Mouse (Mus musculus): ENCODE data around the gene Gxylt2. TPM values are rescaled to one million over a fixed set of nuclear protein-coding genes. Genes with fewer than 3 reads are reported as not detected.

Gxylt2 gene
- polyA plus RNA-seq, 1 experiment = 0.16 TPM

DNA sequence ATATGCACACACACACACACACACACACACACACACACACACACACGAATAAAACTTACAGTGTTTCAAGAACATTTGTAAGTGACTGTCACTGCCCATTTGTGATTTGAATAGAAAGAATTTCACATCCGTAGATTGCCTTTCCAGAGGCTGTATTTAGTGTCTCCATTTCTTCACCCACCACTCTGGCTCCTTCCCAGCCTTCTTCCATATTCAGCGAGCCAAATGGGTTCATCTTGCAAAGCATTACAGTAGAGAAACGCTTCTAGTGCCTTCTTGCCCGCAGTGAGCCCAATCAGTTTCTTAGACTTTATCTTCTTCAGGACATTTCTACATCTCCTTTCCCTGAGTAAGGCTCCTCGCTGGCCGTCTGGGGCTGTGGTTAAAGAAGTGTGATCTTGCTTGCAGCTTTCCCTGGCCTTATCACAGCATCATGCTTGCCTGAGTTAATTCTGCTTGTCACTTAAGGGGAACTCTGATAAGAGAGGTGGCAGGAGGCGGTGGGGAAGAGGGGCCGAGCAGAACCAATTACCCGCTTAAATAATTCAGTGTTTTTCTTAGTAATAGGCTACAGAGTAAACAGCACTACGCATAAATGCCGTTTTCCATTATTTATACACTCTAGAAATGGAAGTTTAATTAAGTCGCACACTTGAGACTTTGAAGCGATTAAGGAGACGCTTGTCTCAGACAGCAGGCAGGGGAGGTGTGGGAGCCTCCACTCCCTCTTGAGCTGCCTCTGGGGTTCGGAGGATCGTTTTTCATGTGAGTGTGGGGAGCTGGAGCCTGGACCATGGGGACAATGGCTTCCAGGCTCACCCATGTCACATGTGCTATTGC is 16.6 kb downstream of the Gxylt2 start:
- H3K4me3 ChIP-seq (ENCODE audit: extremely low read depth, insufficient read depth, insufficient read length) = no peak overlapping the region
- no peak for DNase-seq (ENCODE audit: low read depth in 1 of 2, low spot score in 2 of 2)
- 35% methylated on average over 17 of the region's 17 CpGs for WGBS
- no peaks in the 10 kb centered on the region; the same call in 1 of the 2 replicates for H3K27me3 ChIP-seq (ENCODE audit: control insufficient read depth, insufficient read depth, low read length)
- TF ChIP-seq POLR2A (IDR thresholded peaks at IDR 0.05; ENCODE audit: low read depth, low read length) (no peak), CTCF (IDR thresholded peaks at IDR 0.05; ENCODE audit: extremely low read depth, insufficient read depth, insufficient read length, insufficient replicate concordance) (no peak)
- H3K36me3 ChIP-seq (ENCODE audit: control insufficient read depth, insufficient read depth, low read length) = no peaks in the 10 kb centered on the region
- H3K27ac ChIP-seq (ENCODE audit: insufficient read depth, low read length) = no peak overlapping the region
- no peaks in the 10 kb centered on the region for H3K4me1 ChIP-seq (ENCODE audit: control insufficient read depth, insufficient read depth, insufficient read length)

DNA sequence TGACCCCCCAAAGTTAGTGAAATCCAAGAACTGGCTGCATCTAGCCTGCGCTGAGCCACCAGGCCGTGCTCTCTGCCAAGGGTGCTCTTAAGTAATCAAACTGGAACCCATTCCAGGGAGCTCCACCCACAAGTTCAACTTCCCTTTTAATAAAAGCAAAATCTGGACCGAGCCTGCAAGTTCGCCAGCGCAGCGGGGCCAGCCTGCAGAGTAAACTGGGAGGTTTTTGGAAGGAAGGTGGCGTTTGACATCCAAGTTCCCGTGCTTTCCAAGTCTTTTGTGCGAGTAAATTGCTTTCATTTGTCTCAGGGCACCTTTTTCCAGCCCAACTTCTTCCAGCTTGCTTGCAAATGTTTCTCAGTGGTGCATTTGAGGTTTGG is 27.5 kb downstream of the Gxylt2 start:
- DNase-seq (ENCODE audit: low read depth in 1 of 2, low spot score in 2 of 2) = no peak
- Histone ChIP-seq H3K4me3 (ENCODE audit: extremely low read depth, insufficient read depth, insufficient read length) (no peak overlapping the region), H3K36me3 (ENCODE audit: control insufficient read depth, insufficient read depth, low read length) (no peaks in the 10 kb centered on the region), H3K27me3 (ENCODE audit: control insufficient read depth, insufficient read depth, low read length) (no peaks in the 10 kb centered on the region), H3K27ac (ENCODE audit: insufficient read depth, low read length) (no peak overlapping the region), H3K4me1 (ENCODE audit: control insufficient read depth, insufficient read depth, insufficient read length) (no peaks in the 10 kb centered on the region)
- 57% methylated on average over 9 of the region's 9 CpGs for WGBS
- TF ChIP-seq CTCF (IDR thresholded peaks at IDR 0.05; ENCODE audit: extremely low read depth, insufficient read depth, insufficient read length, insufficient replicate concordance) = no peak
- TF ChIP-seq POLR2A (IDR thresholded peaks at IDR 0.05; ENCODE audit: low read depth, low read length) = no peak

DNA sequence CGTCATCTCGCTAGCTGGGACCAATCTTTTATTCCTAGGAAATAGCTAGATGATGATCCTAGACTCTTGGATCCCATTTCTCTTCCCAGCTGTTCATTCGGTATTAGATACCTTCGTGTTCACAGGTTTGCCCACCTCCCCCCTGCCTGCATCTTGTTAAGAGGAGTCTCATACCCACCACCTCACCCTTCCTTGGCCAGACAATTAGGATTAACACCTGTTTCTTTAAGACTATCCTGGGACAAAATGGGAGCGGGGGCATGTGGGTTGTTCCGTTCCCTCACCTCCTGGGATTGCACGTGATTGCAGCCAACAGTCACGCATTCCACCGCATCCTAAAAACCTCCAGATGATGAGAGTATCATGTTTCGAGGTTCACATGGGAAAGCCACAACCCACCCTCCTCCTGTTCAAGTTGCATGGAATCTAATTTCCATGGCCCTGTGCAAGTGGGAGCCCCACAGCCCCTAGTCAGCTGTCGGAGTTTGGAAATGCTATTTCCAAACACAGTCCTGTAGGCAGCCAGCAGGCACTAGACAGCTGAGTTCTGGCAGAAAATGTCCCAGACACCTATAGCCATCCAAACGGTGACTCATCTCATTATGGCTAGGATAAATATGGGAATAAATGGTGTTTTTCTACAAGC is 28.0 kb downstream of the Gxylt2 start:
- no peak overlapping the region for H3K27ac ChIP-seq (ENCODE audit: insufficient read depth, low read length)

DNA sequence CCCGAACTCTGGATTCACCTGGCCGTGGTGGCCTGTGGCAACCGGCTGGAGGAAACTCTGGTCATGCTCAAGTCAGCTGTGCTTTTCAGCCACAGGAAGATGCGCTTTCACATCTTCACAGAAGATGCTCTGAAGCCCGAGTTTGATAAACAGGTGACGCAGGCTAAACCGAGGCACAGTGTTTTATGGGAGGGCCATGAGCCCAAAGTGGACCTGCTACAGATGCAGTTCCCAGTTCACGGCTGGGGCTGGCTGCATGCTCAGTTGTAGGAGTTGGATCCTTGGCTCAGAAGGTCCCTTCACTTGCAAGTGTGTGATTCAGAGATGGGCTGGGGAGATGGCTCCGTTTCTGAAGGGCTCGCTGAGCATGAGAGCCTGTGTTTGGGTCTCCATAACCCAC is 28.7 kb downstream of the Gxylt2 start:
- Histone ChIP-seq H3K27me3 (ENCODE audit: control insufficient read depth, insufficient read depth, low read length) (no peaks in the 10 kb centered on the region), H3K4me1 (ENCODE audit: control insufficient read depth, insufficient read depth, insufficient read length) (no peaks in the 10 kb centered on the region), H3K36me3 (ENCODE audit: control insufficient read depth, insufficient read depth, low read length) (no peaks in the 10 kb centered on the region), H3K27ac (ENCODE audit: insufficient read depth, low read length) (no peak overlapping the region), H3K4me3 (ENCODE audit: extremely low read depth, insufficient read depth, insufficient read length) (no peak overlapping the region)
- no peak for DNase-seq (ENCODE audit: low read depth in 1 of 2, low spot score in 2 of 2)
- WGBS = 88% methylated on average over 10 of the region's 10 CpGs
- TF ChIP-seq POLR2A (IDR thresholded peaks at IDR 0.05; ENCODE audit: low read depth, low read length) = no peak
- TF ChIP-seq CTCF (IDR thresholded peaks at IDR 0.05; ENCODE audit: extremely low read depth, insufficient read depth, insufficient read length, insufficient replicate concordance) = no peak

More for the DNA sequence above, 28.0 kb downstream of the Gxylt2 start:
- TF ChIP-seq CTCF (IDR thresholded peaks at IDR 0.05; ENCODE audit: extremely low read depth, insufficient read depth, insufficient read length, insufficient replicate concordance) = no peak
- no peak for TF ChIP-seq POLR2A (IDR thresholded peaks at IDR 0.05; ENCODE audit: low read depth, low read length)
- 87% methylated on average over 12 of the region's 12 CpGs for WGBS
- no peak for DNase-seq (ENCODE audit: low read depth in 1 of 2, low spot score in 2 of 2)
- Histone ChIP-seq H3K36me3 (ENCODE audit: control insufficient read depth, insufficient read depth, low read length) (no peaks in the 10 kb centered on the region), H3K4me3 (ENCODE audit: extremely low read depth, insufficient read depth, insufficient read length) (no peak overlapping the region), H3K4me1 (ENCODE audit: control insufficient read depth, insufficient read depth, insufficient read length) (no peaks in the 10 kb centered on the region), H3K27me3 (ENCODE audit: control insufficient read depth, insufficient read depth, low read length) (no peaks in the 10 kb centered on the region)

DNA sequence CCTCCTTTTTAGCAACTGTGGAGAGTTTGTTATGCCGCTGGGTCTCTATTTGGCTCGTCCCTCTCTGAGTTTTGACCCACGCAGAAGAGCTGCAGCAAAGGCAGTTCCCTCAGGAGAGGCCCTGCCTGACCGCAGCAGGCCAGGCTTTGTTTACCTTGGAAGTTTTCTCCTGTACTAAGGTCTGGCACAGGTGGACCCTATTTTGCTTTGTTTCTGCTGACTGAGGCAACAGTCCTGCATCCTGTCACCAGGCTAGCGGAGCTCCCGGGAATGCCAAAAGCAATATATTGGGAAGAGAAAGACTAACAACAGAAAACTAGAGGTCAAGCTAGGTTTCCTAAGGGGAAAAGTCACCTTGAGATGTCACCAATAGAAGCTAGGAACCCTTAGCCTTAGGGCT is 29.8 kb downstream of the Gxylt2 start:
- 90% methylated on average over 6 of the region's 6 CpGs for WGBS
- DNase-seq (ENCODE audit: low read depth in 1 of 2, low spot score in 2 of 2) = no peak
- TF ChIP-seq CTCF (IDR thresholded peaks at IDR 0.05; ENCODE audit: extremely low read depth, insufficient read depth, insufficient read length, insufficient replicate concordance) = no peak
- no peak for TF ChIP-seq POLR2A (IDR thresholded peaks at IDR 0.05; ENCODE audit: low read depth, low read length)
- Histone ChIP-seq H3K27ac (ENCODE audit: insufficient read depth, low read length) (no peak overlapping the region), H3K4me1 (ENCODE audit: control insufficient read depth, insufficient read depth, insufficient read length) (no peaks in the 10 kb centered on the region), H3K4me3 (ENCODE audit: extremely low read depth, insufficient read depth, insufficient read length) (no peak overlapping the region), H3K36me3 (ENCODE audit: control insufficient read depth, insufficient read depth, low read length) (no peaks in the 10 kb centered on the region), H3K27me3 (ENCODE audit: control insufficient read depth, insufficient read depth, low read length) (no peaks in the 10 kb centered on the region)

DNA sequence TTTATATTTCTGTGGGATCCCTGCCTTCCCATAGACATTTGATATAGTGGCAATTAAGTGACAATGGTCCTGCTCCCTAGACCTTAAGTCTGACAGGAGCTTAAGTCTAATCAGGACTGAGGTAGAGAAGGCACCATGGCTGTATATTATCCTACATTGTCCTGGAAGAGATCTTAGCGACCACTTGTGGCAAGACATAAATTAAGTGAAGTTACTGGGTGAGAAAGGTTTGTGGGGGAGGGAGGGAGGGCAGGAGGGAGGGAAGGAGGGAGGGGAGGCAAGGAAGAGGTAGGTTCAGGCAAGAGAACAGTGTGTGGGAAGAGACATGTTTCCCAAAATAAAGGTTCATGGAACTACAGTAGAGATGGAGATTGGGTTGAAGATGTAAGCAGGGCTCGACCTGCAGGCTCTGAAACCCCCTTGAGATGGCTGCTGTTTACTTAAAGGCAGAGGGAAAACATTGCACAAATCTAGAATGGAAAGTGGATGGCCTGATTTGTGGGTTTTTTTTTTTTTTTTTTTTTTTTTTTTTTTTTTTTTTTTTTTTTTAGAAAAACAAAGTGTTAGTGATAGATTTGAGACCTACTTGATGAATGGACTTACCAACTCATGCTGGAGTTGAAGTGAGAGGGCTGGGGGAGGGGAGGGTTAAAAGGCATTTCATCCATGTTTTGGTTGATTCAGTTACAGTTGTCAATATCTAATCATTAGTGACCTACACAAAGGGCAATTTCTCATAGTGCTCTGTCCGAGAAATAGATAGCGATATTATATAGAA is 54.1 kb downstream of the Gxylt2 start:
- Histone ChIP-seq H3K4me3 (ENCODE audit: extremely low read depth, insufficient read depth, insufficient read length) (no peak overlapping the region), H3K27ac (ENCODE audit: insufficient read depth, low read length) (no peak overlapping the region), H3K4me1 (ENCODE audit: control insufficient read depth, insufficient read depth, insufficient read length) (no peaks in the 10 kb centered on the region), H3K27me3 (ENCODE audit: control insufficient read depth, insufficient read depth, low read length) (no peaks in the 10 kb centered on the region), H3K36me3 (ENCODE audit: control insufficient read depth, insufficient read depth, low read length) (no peaks in the 10 kb centered on the region)
- DNase-seq (ENCODE audit: low read depth in 1 of 2, low spot score in 2 of 2) = no peak
- no peak for TF ChIP-seq CTCF (IDR thresholded peaks at IDR 0.05; ENCODE audit: extremely low read depth, insufficient read depth, insufficient read length, insufficient replicate concordance)
- TF ChIP-seq POLR2A (IDR thresholded peaks at IDR 0.05; ENCODE audit: low read depth, low read length) = no peak
- 73% methylated on average over 4 of the region's 4 CpGs for WGBS

Data from spleen, adult 2 months (tissue).